Mouse (Mus musculus) limb, embryonic 14.5 days (tissue): Measurements from ENCODE around the gene Tbrg4. TPM values are rescaled to one million over a fixed set of nuclear protein-coding genes. Genes with fewer than 3 reads are reported as not detected.
A peak's percentile ranks its signal among the peaks of the same experiment; 100 is the strongest.

ENCODE experiments used
- ATAC-seq: fragments of 200-750 bp; cut with Nextera tagmentation; 2 replicates; pipeline ENCODE4 v1.8.0; 2017; ENCODE audit warnings: low read depth, moderate number of reproducible peaks, moderate TSS enrichment; ENCODE audit not compliant: low FRiP score
- DNase-seq: peaks from one replicate; pipeline ENCODE4 v3.0.0-alpha.2; 2015; ENCODE audit warnings: low spot score
- H3K27ac ChIP-seq: fragments of 300-500 bp; sonication (generic); replicated peaks from 2 replicates; pipeline ENCODE4 v1.5.1; 2014; ENCODE audit warnings: low read depth, mild to moderate bottlenecking, low read length, moderate library complexity, mixed read lengths
- H3K27me3 ChIP-seq: fragments of 300-500 bp; sonication (generic); 2 replicates; pipeline ENCODE4 v1.6.1; 2014; ENCODE audit warnings: low read length, mixed read lengths; ENCODE audit not compliant: control insufficient read depth, insufficient read depth
- H3K36me3 ChIP-seq: fragments of 300-500 bp; sonication (generic); 2 replicates; pipeline ENCODE4 v1.6.1; 2014; ENCODE audit warnings: mild to moderate bottlenecking, low read length, moderate library complexity, mixed read lengths; ENCODE audit not compliant: control insufficient read depth, insufficient read depth
- H3K4me1 ChIP-seq: fragments of 300-500 bp; sonication (generic); 2 replicates; pipeline ENCODE4 v1.6.1; 2014; ENCODE audit warnings: antibody characterized with exemption, low read length, mixed read lengths; ENCODE audit not compliant: control insufficient read depth, insufficient read depth
- H3K4me2 ChIP-seq: fragments of 300-500 bp; sonication (generic); replicated peaks from 2 replicates; pipeline ENCODE4 v1.6.1; 2014; ENCODE audit warnings: low read depth, mild to moderate bottlenecking, low read length, moderate library complexity; ENCODE audit not compliant: severe bottlenecking
- H3K4me3 ChIP-seq: fragments of 300-500 bp; sonication (generic); replicated peaks from 2 replicates; pipeline ENCODE4 v1.5.1; 2014; ENCODE audit warnings: low read length
- H3K9ac ChIP-seq: fragments of 300-500 bp; sonication (generic); 2 replicates; pipeline ENCODE4 v1.6.1; 2014; ENCODE audit warnings: mild to moderate bottlenecking, low read depth, low read length, moderate library complexity; ENCODE audit not compliant: severe bottlenecking
- H3K9me3 ChIP-seq: fragments of 300-500 bp; sonication (generic); 2 replicates; pipeline ENCODE4 v1.6.1; 2016; ENCODE audit warnings: low read length; ENCODE audit not compliant: control insufficient read depth
- POLR2A ChIP-seq: fragments of 200-500 bp; IDR thresholded peaks from 2 replicates; pipeline ENCODE4 v1.8.0; 2012; ENCODE audit warnings: inconsistent platforms, mild to moderate bottlenecking, moderate library complexity, borderline replicate concordance; ENCODE audit not compliant: insufficient read depth, insufficient read length; ENCODE audit errors: extremely low read depth
- WGBS: fragments of 180-500 bp; shearing (Covaris S2); extraction: QIAGEN DNeasy Blood & Tissue Kit; methylation state at CpG from one replicate; pipeline ENCODE4 v1.1.7; 2014; 5-methylcytosine and 5-hydroxymethylcytosine counted together
- polyA plus RNA-seq, 2 experiments: library from polyadenylated mRNA; depleted of rRNA in 1 of 2; stranded (reverse) in 1 of 2; unstranded in 1 of 2; fragments of >200 nt; fragmentation: Nextera tagmentation in 1 of 2; extraction: Ambion mirVana in 1 of 2; gene quantifications; 2 replicates each; pipeline versions ENCODE4 v1.2.1 to v1.2.3; 2012 to 2014

The Tbrg4 gene
- 108 and 147 TPM in 2 replicates for polyA plus RNA-seq (2012; rRNA removed)
- polyA plus RNA-seq (2014; fragmentation: Nextera tagmentation; extraction: Ambion mirVana), result 33.8 and 34.3 TPM in 2 replicates

DNA sequence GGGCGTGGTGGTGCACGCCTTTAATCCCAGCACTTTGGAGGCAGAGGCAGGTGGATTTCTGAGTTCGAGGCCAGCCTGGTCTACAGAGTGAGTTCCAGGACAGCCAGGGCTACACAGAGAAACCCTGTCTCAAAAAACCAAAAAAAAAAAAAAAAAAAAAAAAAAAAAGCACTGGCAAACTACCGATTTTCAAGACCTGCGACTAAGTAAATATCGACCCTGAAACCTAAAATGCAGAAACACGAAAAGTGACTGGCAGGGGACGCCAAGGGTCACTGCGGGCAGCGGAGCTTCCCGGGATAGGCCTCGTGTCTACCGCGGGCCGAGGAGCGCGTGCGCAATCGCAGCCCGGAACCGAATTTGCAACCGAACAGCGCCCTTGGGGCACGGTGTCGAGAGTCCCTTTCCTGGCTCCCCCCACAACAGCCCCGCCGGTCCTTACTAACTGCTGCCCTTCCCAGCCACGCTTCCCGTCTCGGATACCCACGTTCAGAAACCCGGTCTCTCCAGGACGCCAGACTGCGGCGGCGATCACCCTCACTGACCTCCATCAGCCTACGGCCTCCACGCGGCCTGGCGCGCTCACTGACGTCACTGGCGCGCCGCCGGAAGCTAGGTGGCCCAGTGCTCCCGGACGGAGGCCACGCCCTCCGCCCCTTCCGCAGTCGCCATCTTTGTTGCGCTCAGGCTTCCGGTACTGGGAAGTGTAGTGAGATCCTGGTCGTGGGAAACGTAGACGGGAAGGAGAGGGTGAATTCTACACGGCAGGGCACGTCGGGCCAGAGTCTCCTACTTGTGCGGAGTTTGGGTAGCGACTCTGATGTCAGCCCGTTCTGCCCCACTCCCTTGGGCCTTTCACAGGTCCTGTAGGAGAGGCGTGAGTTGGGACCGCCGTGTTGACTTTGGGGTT is at the start of gene Tbrg4:
Gene Tbrg4, minus strand, starts transcription at position 590 of the 910 bp plus-strand sequence.
- DNase-seq, result peak; percentile 95
- Histone ChIP-seq H3K4me1 (peaks cover 13% of the 10 kb centered on the region), H3K9ac (peak within 1 kb of the TSS; percentile 70), H3K27ac (peak within 1 kb of the TSS; percentile 83), H3K4me3 (peak within 1 kb of the TSS; percentile 66), H3K27me3 (no peaks in the 10 kb centered on the region), H3K4me2 (peak within 1 kb of the TSS; percentile 78), H3K36me3 (peaks cover 39% of the 10 kb centered on the region), H3K9me3 (no peaks in the 10 kb centered on the region)
- TF ChIP-seq POLR2A, result peak; percentile 89; the same call in 1 of the 2 replicates
- under 1% methylated on average over 60 of the region's 66 CpGs for WGBS
- ATAC-seq, result peak; percentile 96

DNA sequence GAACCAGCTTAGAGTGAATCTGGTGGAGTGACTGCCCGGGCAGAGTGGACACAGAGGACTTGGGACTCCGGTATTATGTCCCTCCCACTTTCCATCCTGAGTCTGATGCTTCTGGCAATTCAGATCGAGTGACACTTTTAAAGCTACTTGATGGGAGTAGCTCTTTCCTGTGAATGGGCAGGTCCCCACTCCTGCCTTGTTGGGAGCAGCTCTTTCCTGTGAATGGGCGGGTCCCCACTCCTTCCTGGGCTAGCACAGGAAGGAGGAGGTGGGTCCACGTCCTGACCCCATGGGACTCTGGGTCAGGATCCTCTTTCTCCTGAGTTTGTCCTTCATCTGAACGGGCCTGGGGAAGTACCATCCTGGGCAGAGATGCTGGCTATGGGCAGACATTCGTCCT is 49.5 kb upstream of the Tbrg4 start:
- ATAC-seq, result no peak
- TF ChIP-seq POLR2A, result no peak
- WGBS, result 59% methylated on average over 7 of the region's 7 CpGs

DNA sequence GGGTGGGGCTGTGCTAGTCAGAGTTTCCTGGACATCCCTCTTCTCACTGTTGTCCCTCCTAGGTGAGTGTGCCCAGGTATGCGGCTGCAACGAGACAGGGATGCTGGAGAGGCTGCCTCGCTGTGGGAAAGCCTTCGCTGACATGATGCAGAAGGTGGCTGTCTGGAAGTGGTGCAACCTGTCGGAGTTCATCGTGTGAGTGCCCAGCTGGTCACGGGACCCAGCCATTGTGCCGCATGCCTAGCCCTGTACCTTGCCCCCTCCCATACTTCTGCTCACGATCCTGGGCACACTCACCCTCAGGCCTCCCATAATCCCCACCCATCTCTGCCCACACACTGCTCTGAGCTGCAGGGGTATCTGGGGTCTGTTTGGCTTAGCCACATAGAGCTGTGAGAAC is 48.8 kb upstream of the Tbrg4 start:
- ATAC-seq (no peak), DNase-seq (no peak)
- no peaks in the 10 kb centered on the region for H3K27me3 ChIP-seq
- no peak for TF ChIP-seq POLR2A
- no peaks in the 10 kb centered on the region for H3K9me3 ChIP-seq
- no peaks in the 10 kb centered on the region for H3K4me1 ChIP-seq
- H3K27ac ChIP-seq, result no peak overlapping the region
- no peak overlapping the region for H3K9ac ChIP-seq
- no peak overlapping the region for H3K4me2 ChIP-seq
- H3K36me3 ChIP-seq, result no peaks in the 10 kb centered on the region
- WGBS, result 89% methylated on average over 9 of the region's 9 CpGs
- H3K4me3 ChIP-seq, result no peak overlapping the region

More for the DNA sequence above, 49.5 kb upstream of the Tbrg4 start:
- Histone ChIP-seq H3K27me3 (no peaks in the 10 kb centered on the region), H3K36me3 (no peaks in the 10 kb centered on the region), H3K27ac (no peak overlapping the region), H3K4me3 (no peak overlapping the region), H3K4me1 (peaks cover 2% of the 10 kb centered on the region), H3K4me2 (no peak overlapping the region), H3K9me3 (no peaks in the 10 kb centered on the region), H3K9ac (no peak overlapping the region)
- DNase-seq, result no peak

- WGBS, result 77% methylated on average over 4 of the region's 4 CpGs
These were observed 45.0 kb upstream of the Tbrg4 start for GRCm38 (mm10) chr11:6670826-6671225.

DNA sequence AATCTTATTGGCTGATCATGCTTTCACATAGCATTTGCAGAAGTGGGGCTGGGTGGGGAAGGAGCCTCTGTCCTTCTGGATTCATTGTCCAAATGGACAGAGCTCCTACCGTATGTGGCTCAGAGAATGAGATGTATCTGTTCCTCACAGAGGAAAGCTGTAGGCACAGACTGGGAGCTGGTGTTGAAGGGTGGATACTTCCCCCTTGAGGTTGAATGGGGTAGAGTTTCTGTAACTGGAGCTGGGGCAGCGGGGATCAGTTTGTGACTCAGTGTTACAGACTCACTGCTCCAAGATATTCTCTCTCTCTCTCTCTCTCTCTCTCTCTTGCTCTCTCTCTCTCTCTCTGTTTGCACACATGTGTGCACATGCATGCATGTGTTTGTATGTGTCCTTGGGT is 44.2 kb upstream of the Tbrg4 start:
- no peak overlapping the region for H3K9ac ChIP-seq
- WGBS, result 43% methylated on average over 2 of the region's 2 CpGs
- no peak overlapping the region for H3K27ac ChIP-seq
- no peak for TF ChIP-seq POLR2A
- H3K4me1 ChIP-seq, result no peaks in the 10 kb centered on the region
- H3K9me3 ChIP-seq, result no peaks in the 10 kb centered on the region
- no peak overlapping the region for H3K4me3 ChIP-seq
- DNase-seq (no peak), ATAC-seq (no peak)
- no peaks in the 10 kb centered on the region for H3K27me3 ChIP-seq
- no peak overlapping the region for H3K4me2 ChIP-seq
- H3K36me3 ChIP-seq, result no peaks in the 10 kb centered on the region

More at GRCm38 (mm10) chr11:6670826-6671225, 45.0 kb upstream of the Tbrg4 start:
- DNase-seq, result no peak
- Histone ChIP-seq H3K36me3 (no peaks in the 10 kb centered on the region), H3K4me1 (no peaks in the 10 kb centered on the region), H3K4me3 (no peak overlapping the region), H3K9ac (no peak overlapping the region), H3K4me2 (no peak overlapping the region), H3K9me3 (no peaks in the 10 kb centered on the region), H3K27me3 (no peaks in the 10 kb centered on the region), H3K27ac (no peak overlapping the region)
- no peak for ATAC-seq
- no peak for TF ChIP-seq POLR2A
